Mouse (Mus musculus) embryonic fibroblast, embryonic 13.5 days (primary cell): ENCODE measurements around the gene Slc2a3. TPM values are rescaled to one million over a fixed set of nuclear protein-coding genes. Genes with fewer than 3 reads are reported as not detected.

Experiments used
- H3K27ac ChIP-seq: 2 replicates; pipeline ENCODE4 v1.5.1; 2012; ENCODE audit warnings: low read length, control low read depth, inconsistent platforms; ENCODE audit not compliant: insufficient read depth
- H3K4me1 ChIP-seq: 2 replicates; pipeline ENCODE4 v1.6.1; 2011; ENCODE audit warnings: low read length; ENCODE audit not compliant: control insufficient read depth, insufficient read depth
- H3K4me3 ChIP-seq: 2 replicates; pipeline ENCODE4 v1.5.1; 2011; ENCODE audit warnings: mild to moderate bottlenecking, control low read depth, low read length; ENCODE audit not compliant: insufficient read depth
- CTCF ChIP-seq: IDR thresholded peaks from 2 replicates; pipeline ENCODE4 v1.5.1; 2011; ENCODE audit warnings: mild to moderate bottlenecking, control low read depth, low read length, moderate library complexity, borderline replicate concordance; ENCODE audit not compliant: insufficient read depth
- POLR2A ChIP-seq: IDR thresholded peaks from 2 replicates; pipeline ENCODE4 v1.6.1; 2011; ENCODE audit warnings: low read depth, mild to moderate bottlenecking, control low read depth, low read length, moderate library complexity
- polyA plus RNA-seq: library from polyadenylated mRNA; stranded (reverse); fragments of >200 nt; gene quantifications from 2 replicates; pipeline ENCODE4 v1.2.4, GENCODE M21; 2011; ENCODE audit warnings: low read depth; ENCODE audit not compliant: missing spikeins, insufficient read length

The Slc2a3 gene
- polyA plus RNA-seq, 1 experiment, result 6.1 TPM

DNA sequence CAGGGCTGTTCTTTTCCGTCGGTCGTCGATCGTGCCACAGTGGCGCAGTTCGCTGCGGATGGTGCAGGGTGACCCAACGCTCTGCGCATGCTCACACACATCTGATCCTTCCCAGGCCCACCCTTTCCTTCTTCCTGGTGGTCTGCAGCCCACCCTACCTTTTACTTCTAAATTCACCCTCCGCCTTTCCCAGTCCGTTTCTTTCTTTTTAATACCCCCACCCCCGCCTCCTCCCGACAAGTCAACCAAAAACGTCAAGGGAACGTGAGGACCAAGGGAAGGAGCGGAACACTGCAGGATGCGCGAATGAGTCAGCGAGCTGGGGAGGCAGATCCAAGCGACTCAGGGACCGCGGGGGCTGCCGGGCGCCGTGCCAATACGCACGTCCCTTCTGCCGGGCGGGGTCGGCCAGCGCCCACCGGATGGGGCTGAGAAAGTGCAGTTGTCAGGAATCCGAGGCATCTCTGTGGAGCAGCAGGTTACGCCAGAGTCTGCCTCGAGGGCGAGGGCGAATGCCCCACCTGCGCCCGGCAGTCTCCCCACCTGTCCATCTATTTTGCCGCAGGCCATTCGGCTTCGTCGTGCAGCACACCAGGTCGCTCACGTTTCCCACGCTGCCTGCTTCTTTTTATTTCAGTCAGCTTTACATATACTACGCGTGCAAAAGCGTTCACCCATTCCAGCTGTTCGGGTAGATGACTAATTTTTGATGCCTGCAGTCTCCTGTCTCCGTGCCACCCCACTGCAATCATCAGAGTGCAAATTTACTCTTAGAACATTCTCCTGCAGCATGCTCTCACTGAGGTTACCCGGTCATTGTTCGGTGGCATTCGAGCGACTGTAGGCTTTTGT lies 36.8 kb downstream of the Slc2a3 start:
- peaks cover 12% of the 10 kb centered on the region for H3K4me1 ChIP-seq
- peak overlapping the region; percentile 25 for H3K4me3 ChIP-seq
- TF ChIP-seq POLR2A (no peak), CTCF (peak; percentile 12; the same call in 1 of the 2 replicates)
- no peak overlapping the region for H3K27ac ChIP-seq

DNA sequence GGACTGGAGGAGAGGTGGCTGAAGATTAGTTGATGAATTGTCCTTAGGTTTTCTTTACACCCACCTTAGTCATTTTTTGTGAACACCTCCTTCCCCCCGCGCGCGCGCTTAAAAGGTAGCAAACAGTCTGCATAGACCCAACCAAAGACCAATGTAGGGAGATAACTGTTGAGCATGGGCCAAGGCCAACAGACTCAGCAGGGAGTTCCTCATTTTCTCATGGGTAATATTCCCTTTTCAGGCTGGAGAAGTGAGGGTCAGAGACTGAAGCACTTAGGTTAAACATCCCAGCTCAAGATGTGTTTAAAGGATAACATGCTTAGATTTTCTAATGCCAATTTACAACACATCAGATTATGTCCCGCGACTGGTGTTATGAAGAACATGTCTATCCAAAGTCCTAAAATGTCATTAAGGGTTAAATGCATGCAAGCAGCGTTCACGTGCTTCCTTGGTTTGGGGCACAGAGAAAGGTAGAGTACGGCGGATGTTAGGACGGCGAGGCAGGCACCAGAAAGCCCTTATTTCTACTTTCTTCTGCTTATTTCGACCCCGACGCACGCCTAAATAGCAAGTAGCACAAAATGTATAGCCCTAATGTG lies 37.5 kb downstream of the Slc2a3 start:
- Histone ChIP-seq H3K27ac (no peak overlapping the region), H3K4me1 (peaks cover 12% of the 10 kb centered on the region), H3K4me3 (peak overlapping the region; percentile 25)
- no peak for TF ChIP-seq CTCF

GRCm38 (mm10) chr6:122762952-122763700 lies 38.3 kb downstream of the Slc2a3 start:
- H3K4me3 ChIP-seq, result no peak overlapping the region

DNA sequence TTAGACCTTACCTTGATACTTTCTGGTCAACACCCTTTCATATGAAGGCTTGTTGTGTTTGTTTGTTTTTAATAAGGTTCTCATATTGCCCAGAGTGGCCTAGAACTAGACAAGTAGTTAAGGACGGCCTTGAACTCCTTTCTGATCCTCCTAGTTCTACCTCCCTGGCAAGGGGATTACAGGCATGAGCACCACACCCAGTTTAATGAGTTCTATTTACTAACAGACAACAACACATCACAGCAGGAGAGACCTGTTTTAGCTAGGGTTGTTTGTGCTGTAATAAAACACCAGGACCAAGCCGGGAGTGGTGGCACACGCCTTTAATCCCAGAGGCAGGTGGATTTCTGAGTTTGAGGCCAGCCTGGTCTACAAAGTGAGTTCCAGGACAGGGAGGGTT lies 39.0 kb downstream of the Slc2a3 start:
- Histone ChIP-seq H3K4me3 (no peak overlapping the region), H3K27ac (no peak overlapping the region), H3K4me1 (peaks cover 14% of the 10 kb centered on the region)
- TF ChIP-seq POLR2A (no peak), CTCF (no peak)

More at GRCm38 (mm10) chr6:122762952-122763700, 38.3 kb downstream of the Slc2a3 start:
- TF ChIP-seq CTCF, result no peak
- no peak for TF ChIP-seq POLR2A
- Histone ChIP-seq H3K27ac (no peak overlapping the region), H3K4me1 (peaks cover 14% of the 10 kb centered on the region)

DNA sequence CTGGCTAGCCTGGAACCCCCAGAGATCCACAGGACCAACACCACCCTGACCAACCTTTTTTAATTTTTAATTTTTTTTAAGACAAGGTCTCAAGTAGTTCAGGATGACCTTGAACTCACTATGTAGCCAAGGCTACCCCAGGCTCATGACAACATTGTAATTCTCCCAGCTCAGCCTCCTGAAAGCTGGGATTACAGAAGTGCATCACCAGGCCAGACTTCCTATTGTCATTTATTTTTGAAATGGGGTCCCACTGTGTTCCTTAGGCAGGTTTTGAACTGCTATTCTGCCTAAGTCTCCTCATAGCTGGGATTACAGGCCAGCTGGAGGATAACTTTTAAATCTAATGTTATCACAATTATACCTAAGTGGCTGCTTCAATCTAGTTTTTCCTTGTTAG lies 39.5 kb downstream of the Slc2a3 start:
- Histone ChIP-seq H3K4me1 (peaks cover 14% of the 10 kb centered on the region), H3K4me3 (no peak overlapping the region), H3K27ac (no peak overlapping the region)
- TF ChIP-seq POLR2A (no peak), CTCF (no peak)

DNA sequence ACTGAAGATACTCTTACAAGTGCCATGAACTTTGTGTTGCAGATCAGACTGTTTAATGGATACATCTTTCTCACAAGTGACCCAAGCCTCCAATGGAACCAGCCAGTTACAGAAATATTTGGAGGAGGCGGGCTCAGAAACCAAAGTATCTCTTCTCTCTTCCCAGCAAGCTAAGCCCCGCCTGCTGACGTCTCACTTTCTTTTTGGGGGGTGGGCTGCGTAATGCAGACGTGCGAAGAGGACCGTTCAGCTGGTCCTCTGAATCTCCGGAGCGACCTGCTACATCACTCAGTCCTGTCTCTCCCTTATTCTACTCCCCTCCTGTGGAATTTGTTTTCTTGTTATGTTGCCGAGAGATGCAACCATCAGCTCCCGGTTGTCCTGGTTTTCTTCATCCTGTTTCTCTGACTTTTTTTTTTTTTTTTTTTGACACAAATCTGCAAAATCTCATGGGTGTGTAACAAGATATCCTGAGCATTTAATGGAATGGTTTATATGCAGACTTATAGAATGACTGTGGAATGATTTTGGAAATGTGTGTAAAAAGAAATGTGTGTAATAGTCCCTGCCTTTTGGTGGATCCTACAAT lies 40.3 kb downstream of the Slc2a3 start:
- Histone ChIP-seq H3K27ac (no peak overlapping the region), H3K4me3 (peak overlapping the region; percentile 41), H3K4me1 (peaks cover 9% of the 10 kb centered on the region)
- no peak for TF ChIP-seq CTCF
- TF ChIP-seq POLR2A, result peak; percentile 68

GRCm38 (mm10) chr6:122758732-122759131 lies 42.7 kb downstream of the Slc2a3 start:
- no peak overlapping the region for H3K4me3 ChIP-seq
- no peak overlapping the region for H3K27ac ChIP-seq
- H3K4me1 ChIP-seq, result peaks cover 2% of the 10 kb centered on the region; the same call in 1 of the 2 replicates
- TF ChIP-seq POLR2A (no peak), CTCF (no peak)

- no peak overlapping the region for H3K27ac ChIP-seq
- TF ChIP-seq POLR2A (no peak), CTCF (no peak)
- no peak overlapping the region for H3K4me3 ChIP-seq
- H3K4me1 ChIP-seq, result peaks cover 2% of the 10 kb centered on the region; the same call in 1 of the 2 replicates
These were observed 45.5 kb downstream of the Slc2a3 start for GRCm38 (mm10) chr6:122755913-122756312.

DNA sequence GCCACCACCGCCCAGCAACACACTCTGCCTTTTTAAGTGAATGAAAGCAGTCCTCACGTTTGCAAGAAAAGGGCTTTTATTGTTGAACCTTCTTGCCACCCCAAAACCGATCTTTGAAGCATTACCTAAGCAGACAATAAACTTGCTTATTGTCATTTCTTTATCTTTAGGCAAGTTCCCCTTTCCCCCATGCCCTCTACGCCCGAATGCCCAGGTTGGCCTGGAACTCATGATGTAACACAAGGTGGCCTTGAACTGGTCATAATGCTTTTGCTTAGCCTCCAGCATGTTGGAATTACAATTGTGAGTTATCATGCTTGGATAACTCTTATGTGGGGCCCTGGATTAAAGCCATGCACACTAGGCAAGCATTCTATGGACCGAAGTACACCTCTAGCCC lies 50.9 kb downstream of the Slc2a3 start:
- H3K4me3 ChIP-seq, result no peak overlapping the region
- TF ChIP-seq POLR2A, result no peak
- no peak for TF ChIP-seq CTCF
- no peak overlapping the region for H3K27ac ChIP-seq
- H3K4me1 ChIP-seq, result no peaks in the 10 kb centered on the region
